Mouse (Mus musculus): Measurements from ENCODE around the gene Slc12a1.
"Not testable (repeated sequence)": the region's sequence is repeated elsewhere in the genome, so short reads cannot be mapped to it uniquely, and the experiment has no call there.

Slc12a1 gene

GRCm38 (mm10) chr2:125152388-125152787 lies at the start of gene Slc12a1:
Slc12a1 (plus strand) TSS chr2:125152505.
- DNase-seq (ENCODE audit: low spot score): no peak

- not testable (repeated sequence) for DNase-seq (ENCODE audit: low spot score)
Observed at GRCm38 (mm10) chr2:125104491-125104890, 47.8 kb upstream of the Slc12a1 start.

GRCm38 (mm10) chr2:125106536-125106935 lies 45.8 kb upstream of the Slc12a1 start:
- DNase-seq (ENCODE audit: low spot score): not testable (repeated sequence)

GRCm38 (mm10) chr2:125119381-125120110 lies 32.8 kb upstream of the Slc12a1 start:
- no peak for DNase-seq (ENCODE audit: low spot score)

- no peak for DNase-seq (ENCODE audit: low spot score)
Observed at GRCm38 (mm10) chr2:125122288-125122623, 30.0 kb upstream of the Slc12a1 start.

GRCm38 (mm10) chr2:125122624-125123476 lies 29.5 kb upstream of the Slc12a1 start:
- peak; percentile 66 for DNase-seq (ENCODE audit: low spot score)

GRCm38 (mm10) chr2:125123477-125123852 lies 28.8 kb upstream of the Slc12a1 start, which contains the start of gene Myef2:
Myef2 (minus strand) TSS chr2:125123661.
- DNase-seq (ENCODE audit: low spot score): peak; percentile 95

- DNase-seq (ENCODE audit: low spot score): no peak
Observed at GRCm38 (mm10) chr2:125125824-125126223, 26.5 kb upstream of the Slc12a1 start.

GRCm38 (mm10) chr2:125126792-125127191 lies 25.5 kb upstream of the Slc12a1 start:
- no peak for DNase-seq (ENCODE audit: low spot score)

GRCm38 (mm10) chr2:125134113-125134512 lies 18.2 kb upstream of the Slc12a1 start:
- DNase-seq (ENCODE audit: low spot score): no peak

GRCm38 (mm10) chr2:125135903-125136811 lies 16.1 kb upstream of the Slc12a1 start, which contains the start of gene Ctxn2:
Ctxn2 (plus strand) TSS chr2:125136692.
- peak; percentile 92 for DNase-seq (ENCODE audit: low spot score)

GRCm38 (mm10) chr2:125136846-125137245 lies 15.5 kb upstream of the Slc12a1 start:
- no peak for DNase-seq (ENCODE audit: low spot score)

- DNase-seq (ENCODE audit: low spot score): no peak
Observed at GRCm38 (mm10) chr2:125142336-125142735, 10.0 kb upstream of the Slc12a1 start.

GRCm38 (mm10) chr2:125154294-125154693 lies 2.0 kb downstream of the Slc12a1 start:
- DNase-seq (ENCODE audit: low spot score): no peak

- no peak for DNase-seq (ENCODE audit: low spot score)
Observed at GRCm38 (mm10) chr2:125155504-125155903, 3.2 kb downstream of the Slc12a1 start.

GRCm38 (mm10) chr2:125162012-125162470 lies 9.7 kb downstream of the Slc12a1 start:
- no peak for DNase-seq (ENCODE audit: low spot score)

GRCm38 (mm10) chr2:125178225-125178798 lies 26.0 kb downstream of the Slc12a1 start:
- DNase-seq (ENCODE audit: low spot score): no peak

- DNase-seq (ENCODE audit: low spot score): no peak
Observed at GRCm38 (mm10) chr2:125187904-125188303, 35.6 kb downstream of the Slc12a1 start.

- peak; percentile 73 for DNase-seq (ENCODE audit: low spot score)
Observed at GRCm38 (mm10) chr2:125189197-125189596, 36.9 kb downstream of the Slc12a1 start.

GRCm38 (mm10) chr2:125192905-125193304 lies 40.6 kb downstream of the Slc12a1 start:
- no peak for DNase-seq (ENCODE audit: low spot score)

- DNase-seq (ENCODE audit: low spot score): no peak
Observed at GRCm38 (mm10) chr2:125196771-125197170, 44.5 kb downstream of the Slc12a1 start.

Data from testis, postnatal 10 days (tissue).